Mouse (Mus musculus) granulocyte monocyte progenitor cell, adult 5-6 weeks (primary cell): ENCODE data around the gene Limch1. TPM values are rescaled to one million over a fixed set of nuclear protein-coding genes. Genes with fewer than 3 reads are reported as not detected.

Experiments used
- ATAC-seq: replicated peaks from 2 replicates; pipeline ENCODE4 v1.8.0; 2016; ENCODE audit warnings: mild to moderate bottlenecking, moderate TSS enrichment, inconsistent platforms; ENCODE audit not compliant: poor library complexity, severe bottlenecking
- total RNA-seq, 2 experiments: library from RNA; stranded (forward) in 1 of 2; stranded (reverse) in 1 of 2; fragments of 200-712, 200-1000 nt in 1 of 2; fragments of >200 nt in 1 of 2; fragmentation: Nextera tagmentation in 1 of 2; gene quantifications; 2 replicates each; pipeline ENCODE4 v1.2.3; 2014 to 2017

Limch1 gene
- total RNA-seq, 2 experiments from 2014 or later: not detected

GRCm38 (mm10) chr5:66909962-66910361 is 164.3 kb downstream of the Limch1 start:
- no peak for ATAC-seq

- no peak for ATAC-seq
These were observed 165.0 kb downstream of the Limch1 start for GRCm38 (mm10) chr5:66910610-66911009.

GRCm38 (mm10) chr5:66911068-66911467 is 165.4 kb downstream of the Limch1 start:
- ATAC-seq: no peak

- ATAC-seq: no peak
These were observed 168.2 kb downstream of the Limch1 start for GRCm38 (mm10) chr5:66913791-66914190.

- no peak for ATAC-seq
These were observed 172.0 kb downstream of the Limch1 start for GRCm38 (mm10) chr5:66917353-66918315.

GRCm38 (mm10) chr5:66918316-66919305 is 173.0 kb downstream of the Limch1 start:
- ATAC-seq: peak; percentile 37; the same call in 1 of the 2 replicates

- no peak for ATAC-seq
These were observed 177.0 kb downstream of the Limch1 start for GRCm38 (mm10) chr5:66922582-66922981.

- ATAC-seq: no peak
These were observed 183.7 kb downstream of the Limch1 start for GRCm38 (mm10) chr5:66929291-66929690.

GRCm38 (mm10) chr5:66933134-66933804 is 187.6 kb downstream of the Limch1 start:
- ATAC-seq: no peak

GRCm38 (mm10) chr5:66934585-66934984 is 189.0 kb downstream of the Limch1 start:
- ATAC-seq: no peak

GRCm38 (mm10) chr5:66937376-66937775 is 191.7 kb downstream of the Limch1 start:
- no peak for ATAC-seq

- ATAC-seq: peak; percentile 65
These were observed 196.3 kb downstream of the Limch1 start for GRCm38 (mm10) chr5:66941710-66942450.

- no peak for ATAC-seq
These were observed 197.3 kb downstream of the Limch1 start for GRCm38 (mm10) chr5:66942922-66943321.

GRCm38 (mm10) chr5:66943521-66943920 is 197.9 kb downstream of the Limch1 start:
- no peak for ATAC-seq

- ATAC-seq: no peak
These were observed 202.3 kb downstream of the Limch1 start for GRCm38 (mm10) chr5:66947958-66948357.

- no peak for ATAC-seq
These were observed 203.6 kb downstream of the Limch1 start for GRCm38 (mm10) chr5:66949098-66949692.

- ATAC-seq: no peak
These were observed 207.7 kb downstream of the Limch1 start for GRCm38 (mm10) chr5:66953375-66953774.

GRCm38 (mm10) chr5:66953971-66954644 is 208.5 kb downstream of the Limch1 start:
- ATAC-seq: no peak
